Mouse (Mus musculus) forebrain, embryonic 12.5 days (tissue): ENCODE results near the gene Cfap161. TPM values are rescaled to one million over a fixed set of nuclear protein-coding genes. Genes with fewer than 3 reads are reported as not detected.

Experiments used
- polyA plus RNA-seq: library from polyadenylated mRNA; unstranded; fragments of >200 nt; fragmentation: Nextera tagmentation; extraction: Ambion mirVana; gene quantifications from 2 replicates; pipeline ENCODE4 v1.2.1, GENCODE M21; 2016

Cfap161 gene
- polyA plus RNA-seq, 1 experiment from 2014 or later, result 0.49 TPM

Other genes starting within 250 kb of the Cfap161 start
- 0.14 and 0.26 TPM in 2 replicates for gene Tmc3, start 210.0 kb downstream of the Cfap161 start, polyA plus RNA-seq
- gene Stard5, start 162.9 kb downstream of the Cfap161 start, polyA plus RNA-seq, result 11.6 and 11.8 TPM in 2 replicates
- 0.86 and 0.95 TPM in 2 replicates for gene Il16, start 49.2 kb downstream of the Cfap161 start, polyA plus RNA-seq
- gene Tlnrd1, start 89.4 kb upstream of the Cfap161 start, polyA plus RNA-seq, result 8.7 and 10.9 TPM in 2 replicates
- gene Mesd, start 89.6 kb upstream of the Cfap161 start, polyA plus RNA-seq, result 75.9 and 80.8 TPM in 2 replicates